Mouse (Mus musculus): Measurements from ENCODE around the gene Cables2.

DNA sequence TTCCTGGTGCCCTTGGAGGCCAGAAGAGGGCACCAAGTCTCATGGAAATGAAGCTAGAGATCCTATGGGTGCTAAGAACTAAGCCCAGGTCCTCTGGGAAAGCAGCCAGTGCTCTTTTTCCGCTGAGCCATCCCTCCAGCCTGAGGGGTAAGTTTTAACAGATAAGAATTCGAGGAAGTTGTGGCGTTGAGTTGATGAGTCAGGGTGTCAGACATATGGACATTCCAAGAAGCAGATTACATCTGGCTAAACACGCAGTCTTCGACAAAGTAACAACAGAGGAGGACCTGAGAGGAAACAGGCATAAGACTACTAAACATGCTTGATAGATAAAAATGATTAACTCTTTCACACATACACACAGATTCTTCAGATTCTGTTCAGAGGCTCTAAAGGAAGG, 34.7 kb downstream of the Cables2 start:
- no peak for TF ChIP-seq CTCF (IDR thresholded peaks at IDR 0.05; ENCODE audit: low read depth)
- TF ChIP-seq EP300 (optimal IDR thresholded peaks at IDR 0.05), result no peak

All from stomach, postnatal 0 days (tissue).